Mouse (Mus musculus) bone marrow, adult 2 months (tissue): Measurements from ENCODE around the gene Hps6.

Source experiments
- CTCF ChIP-seq: fragments of 200-500 bp; IDR thresholded peaks from 2 replicates; pipeline ENCODE4 v1.5.1; 2011; ENCODE audit warnings: low read length, control low read depth; ENCODE audit not compliant: control insufficient read depth, insufficient read depth
- POLR2A ChIP-seq: fragments of 200-500 bp; IDR thresholded peaks from 2 replicates; pipeline ENCODE4 v1.6.1; 2011; ENCODE audit warnings: low read depth, mild to moderate bottlenecking, control low read depth, low read length, borderline replicate concordance; ENCODE audit not compliant: control insufficient read depth

GRCm38 (mm10) chr19:45997785-45998693, 5.3 kb upstream of the Hps6 start, which contains the start of gene Armh3:
- TF ChIP-seq CTCF = no peak
- TF ChIP-seq POLR2A = peak; percentile 32; the same call in 1 of the 2 replicates
